Mouse (Mus musculus) E14TG2a.4 (cell line): ENCODE data around the gene Anxa2.

Experiments used
- CTCF ChIP-seq: conservative IDR thresholded peaks from 2 replicates; pipeline ENCODE4 v1.5.1; 2014; ENCODE audit warnings: low read length
- POU5F1 ChIP-seq: IDR thresholded peaks from 2 replicates; pipeline ENCODE4 v1.6.1; 2014; ENCODE audit warnings: low read length, borderline replicate concordance

GRCm38 (mm10) chr9:69517387-69518035, 64.1 kb downstream of the Anxa2 start:
- no peak for TF ChIP-seq CTCF
- no peak for TF ChIP-seq POU5F1
